Mouse (Mus musculus): Measurements from ENCODE around the gene Abcc12.

Abcc12 gene

DNA sequence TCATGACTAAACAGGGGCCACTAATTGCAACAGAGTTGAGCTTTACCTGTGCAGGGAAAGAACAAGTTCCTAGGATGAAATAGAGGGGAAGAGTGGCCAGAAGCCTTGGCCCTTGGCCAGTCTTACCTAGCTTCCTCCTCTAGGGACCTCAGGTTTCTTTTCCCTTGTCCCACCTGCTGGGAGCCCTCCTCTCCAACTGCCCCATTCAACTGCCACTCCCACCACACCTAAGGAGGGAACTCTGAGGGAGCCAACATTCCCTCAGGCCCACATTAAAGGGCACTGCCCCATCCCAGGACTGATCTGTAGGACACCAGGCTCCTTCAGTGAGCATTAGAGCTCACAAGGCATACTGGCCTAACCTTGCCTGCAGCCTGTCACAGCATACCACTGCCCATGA is at the start of gene Abcc12:
Gene Abcc12 (minus strand): TSS at position 229 of the 400 bp plus-strand sequence.
- no peak for DNase-seq

DNA sequence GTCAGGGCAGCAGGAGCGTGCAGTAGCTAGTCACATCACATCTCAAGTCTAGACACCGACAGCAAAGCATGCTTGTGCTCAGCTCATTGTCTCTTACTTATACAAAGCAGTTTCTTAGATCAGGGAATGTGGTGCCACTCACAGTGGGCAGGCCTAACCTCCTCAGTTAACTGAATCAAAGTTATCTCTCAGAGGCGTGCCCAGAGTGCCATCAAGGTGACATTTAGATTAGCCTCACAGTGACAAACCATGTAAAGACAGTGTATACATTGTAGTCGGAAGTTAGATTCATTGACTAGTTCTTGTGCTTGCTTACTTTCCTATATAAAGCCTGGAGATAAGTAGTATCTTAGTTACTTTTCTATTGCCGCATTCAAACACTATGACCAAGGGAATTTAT is 49.7 kb upstream of the Abcc12 start:
- DNase-seq: no peak

DNA sequence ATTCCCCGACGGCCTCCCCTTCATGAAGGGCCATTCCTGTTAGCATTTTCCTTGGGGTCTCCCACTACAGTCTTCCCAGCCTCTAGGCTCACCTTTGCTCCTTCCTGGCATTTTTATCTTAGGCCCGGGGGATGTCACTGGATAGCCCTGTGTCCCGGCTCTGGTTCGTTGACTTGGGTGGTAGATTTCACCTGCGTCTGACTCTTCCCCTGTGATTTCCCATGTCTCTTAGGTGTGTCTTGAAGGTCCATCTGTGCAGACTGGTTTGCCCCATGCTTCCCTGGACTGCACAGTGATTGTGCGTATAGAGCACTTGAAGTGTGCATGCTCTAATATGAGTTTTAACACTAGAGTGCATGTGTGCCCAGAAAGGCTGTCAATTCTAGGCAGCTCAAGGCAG is 44.4 kb upstream of the Abcc12 start:
- peak; percentile 15 for DNase-seq

DNA sequence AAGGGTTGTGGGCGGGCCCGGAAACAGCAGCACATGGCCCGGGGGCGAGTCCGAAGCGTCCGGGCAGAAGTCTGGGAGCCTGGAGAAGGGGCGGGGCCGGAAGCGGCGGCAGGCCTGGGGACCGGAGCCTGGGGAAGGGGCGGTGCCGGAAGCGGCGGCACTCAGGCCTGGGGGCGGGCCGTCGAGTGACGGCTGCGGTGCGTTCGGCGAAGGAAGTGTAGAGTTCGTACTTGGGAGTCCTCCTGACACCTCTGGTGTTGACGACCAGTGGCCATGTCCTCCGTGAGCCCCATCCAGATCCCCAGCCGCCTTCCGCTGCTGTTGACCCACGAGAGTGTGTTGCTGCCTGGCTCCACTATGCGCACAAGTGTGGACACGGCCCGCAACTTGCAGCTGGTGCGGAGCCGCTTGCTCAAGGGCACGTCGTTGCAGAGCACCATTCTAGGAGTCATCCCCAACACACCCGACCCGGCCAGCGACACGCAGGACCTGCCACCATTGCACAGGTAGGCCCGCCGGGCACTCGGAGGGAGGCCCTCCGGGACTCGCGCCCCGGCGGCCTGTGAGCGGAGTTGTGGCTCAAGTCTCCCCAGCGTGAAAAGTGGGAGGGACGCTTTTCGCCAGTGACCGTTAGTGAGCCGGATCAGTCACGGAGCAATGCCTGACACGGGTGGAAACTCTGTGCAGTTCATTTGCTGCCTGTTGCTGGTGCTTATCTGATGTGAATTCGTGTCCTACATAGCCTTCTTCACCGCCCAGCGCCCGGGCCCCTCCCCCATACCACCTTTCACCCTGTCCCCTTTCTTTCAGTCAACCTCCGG is 43.6 kb upstream of the Abcc12 start, which contains the start of gene Lonp2:
Gene Lonp2 (plus strand): TSS at position 133 of the 821 bp plus-strand sequence.
- DNase-seq: peak; percentile 99

DNA sequence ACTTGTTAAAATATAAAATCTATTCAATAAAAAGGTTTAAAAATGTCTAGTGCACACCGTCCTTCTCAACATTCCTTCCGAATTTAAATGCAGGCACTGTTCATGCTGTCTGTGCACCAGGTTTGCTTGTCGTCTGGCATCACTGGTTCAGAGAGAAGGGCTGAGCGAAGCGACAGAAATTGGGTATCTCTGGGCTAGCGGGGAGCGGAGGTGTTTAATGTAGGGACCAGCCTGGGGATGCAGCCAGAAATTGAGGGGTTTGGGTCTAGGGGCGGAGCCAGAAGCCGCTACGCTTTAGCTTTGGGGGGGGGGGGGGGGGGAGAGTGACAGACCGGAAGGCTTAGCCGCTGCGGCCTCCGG is 43.0 kb upstream of the Abcc12 start:
- DNase-seq: no peak

DNA sequence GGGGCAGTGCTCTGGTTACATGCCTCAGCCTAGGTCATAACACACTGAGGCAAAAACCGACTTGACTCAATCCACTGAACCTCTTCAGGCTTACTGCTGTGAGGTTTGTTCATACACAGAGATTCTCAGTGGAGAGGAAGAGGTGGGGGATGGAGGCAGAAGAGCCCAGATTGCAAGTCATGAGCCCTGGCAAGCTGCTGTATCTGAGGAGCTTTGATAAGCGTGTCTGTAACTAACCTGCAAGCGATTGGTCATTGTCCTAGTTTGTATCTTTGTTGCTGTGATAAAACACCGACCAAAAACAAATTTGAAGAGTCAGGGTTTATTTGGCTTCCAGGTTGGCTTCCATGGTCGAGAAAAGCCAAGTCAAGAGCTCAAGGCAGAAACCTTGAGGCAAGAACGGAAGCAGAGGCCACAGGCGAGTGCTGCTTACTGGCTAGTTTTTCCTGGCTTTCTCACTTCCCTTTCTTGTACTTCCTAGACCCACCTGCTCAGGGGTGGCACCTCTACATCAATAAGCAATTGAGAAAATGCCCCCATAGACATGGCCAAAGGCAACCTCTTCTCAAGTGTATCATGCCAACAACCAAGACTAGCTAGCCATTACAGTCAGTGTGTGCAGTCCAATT is 37.4 kb upstream of the Abcc12 start:
- DNase-seq: no peak

DNA sequence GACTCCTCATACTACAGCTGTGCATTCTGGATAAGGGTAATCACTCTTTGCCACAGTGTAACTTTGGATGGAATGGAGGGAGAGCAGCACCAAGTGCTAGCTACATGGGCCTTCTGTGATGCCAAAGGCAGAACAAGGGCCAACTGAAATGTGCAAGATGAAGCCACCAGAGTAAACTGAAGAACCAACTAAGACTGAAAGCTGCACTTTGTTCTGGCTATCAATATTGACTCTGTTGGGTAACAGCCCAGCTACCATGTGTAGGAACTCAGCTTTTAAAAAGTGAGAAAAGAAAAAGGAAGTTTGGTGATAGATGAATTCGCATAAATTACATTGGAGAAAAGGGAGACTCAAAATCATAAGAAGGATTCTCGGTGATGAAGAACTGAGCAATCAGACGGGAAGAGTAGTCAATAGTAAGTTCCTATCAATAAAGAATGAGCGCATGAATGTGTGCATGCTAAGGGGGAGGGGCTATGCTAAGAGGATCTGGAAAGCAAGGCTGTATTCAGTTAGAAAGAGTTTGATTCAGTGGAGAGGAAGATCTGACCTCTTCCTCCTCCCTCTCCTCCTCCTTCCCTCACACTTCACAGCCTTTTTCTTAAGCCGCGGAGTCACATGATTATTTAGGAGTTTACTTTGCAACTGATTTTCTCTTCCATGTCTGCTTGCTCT is 34.7 kb upstream of the Abcc12 start:
- DNase-seq: no peak

DNA sequence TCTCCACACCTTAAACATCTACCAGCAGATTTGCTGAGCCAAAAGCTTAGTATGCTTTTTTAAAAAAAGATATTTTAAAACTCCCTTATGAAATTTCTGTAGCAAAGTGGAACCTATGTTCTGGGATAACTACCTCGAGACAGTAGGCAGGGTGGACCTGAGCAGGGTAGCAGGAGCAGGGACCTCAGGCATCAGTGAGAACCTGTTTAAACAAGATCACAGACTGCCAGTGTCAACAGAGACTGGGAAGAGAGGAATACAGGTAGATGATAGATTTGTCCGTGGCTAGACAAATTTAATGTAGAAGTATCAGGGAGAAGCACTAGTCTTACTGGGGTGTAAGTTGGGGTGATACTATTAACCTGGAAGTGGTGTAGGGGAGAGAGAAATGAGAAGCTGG is 33.3 kb upstream of the Abcc12 start:
- DNase-seq: no peak

DNA sequence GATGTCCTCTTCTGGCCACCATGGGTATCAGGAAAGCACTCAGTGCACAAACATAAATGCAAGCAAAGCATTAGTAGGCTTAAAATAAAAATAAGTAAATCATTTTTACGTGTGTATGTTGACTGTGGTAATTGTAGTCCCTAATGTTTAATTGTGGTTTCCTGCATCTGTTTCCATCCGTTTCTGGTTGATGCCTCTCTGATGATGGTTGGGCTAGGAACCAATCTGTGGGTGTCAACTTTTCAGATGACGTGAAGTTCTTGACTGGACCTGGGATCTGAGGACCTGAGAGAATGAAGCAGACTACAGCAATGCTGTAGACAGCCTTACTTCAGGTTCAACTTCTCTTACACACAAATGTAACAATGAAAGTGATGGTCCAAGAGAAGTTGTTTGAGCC is 24.2 kb upstream of the Abcc12 start:
- DNase-seq: no peak

DNA sequence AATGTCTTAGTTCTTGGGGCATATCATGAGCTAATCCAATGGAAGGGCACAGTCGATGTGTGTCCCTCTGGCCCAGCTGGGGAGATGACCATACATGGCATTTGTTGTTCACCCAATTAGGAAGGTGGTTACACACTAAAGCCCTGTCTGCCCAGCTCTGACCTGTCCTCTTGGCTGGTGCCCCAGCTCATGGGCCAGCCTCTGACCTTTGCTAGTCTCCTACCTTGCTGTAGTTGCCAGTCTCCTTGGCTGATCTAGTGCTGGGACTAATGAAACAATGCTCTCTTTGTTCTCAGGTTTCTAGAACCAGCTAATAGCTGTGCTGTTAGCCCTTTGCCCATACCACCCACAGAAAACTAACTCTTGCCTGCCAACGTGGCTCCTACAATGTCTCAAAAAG is 22.7 kb upstream of the Abcc12 start:
- no peak for DNase-seq

DNA sequence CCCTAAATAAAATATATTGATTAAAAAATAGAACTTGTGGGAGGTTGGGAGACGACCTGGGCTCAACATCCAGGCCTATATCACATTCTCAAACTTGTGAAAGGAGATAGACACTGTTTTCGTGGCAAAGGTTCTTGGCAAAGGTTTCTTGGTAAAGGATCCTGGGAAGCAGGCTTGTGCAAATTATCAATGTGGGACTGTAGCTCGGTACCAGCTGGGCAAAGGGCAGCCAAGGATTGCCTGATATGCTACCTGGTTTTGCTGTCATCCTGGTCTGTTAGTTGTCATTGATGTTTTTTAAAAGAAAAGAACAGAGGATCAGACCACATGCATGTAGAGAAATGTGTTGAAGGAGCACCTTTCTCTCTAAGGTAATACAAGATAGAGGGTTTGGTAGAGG is 19.8 kb upstream of the Abcc12 start:
- no peak for DNase-seq

DNA sequence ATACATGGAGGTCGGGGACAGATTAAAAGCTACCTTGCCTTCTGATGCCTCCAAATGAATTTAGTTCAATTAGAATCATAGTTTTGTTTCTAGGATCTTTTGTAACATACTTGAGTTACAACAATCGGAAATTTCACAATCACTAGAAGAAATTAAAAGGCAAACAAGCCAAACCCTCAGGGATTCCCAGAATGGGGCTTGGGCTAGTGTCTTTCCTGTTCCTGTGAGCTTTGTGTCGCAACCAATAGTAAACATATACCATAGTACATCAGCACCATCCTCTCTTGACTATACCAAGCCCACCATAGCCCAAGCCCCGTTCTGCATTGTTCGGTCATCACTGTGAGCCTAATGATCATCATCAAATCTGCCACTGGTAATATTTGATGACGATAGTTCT is 18.8 kb upstream of the Abcc12 start:
- no peak for DNase-seq

DNA sequence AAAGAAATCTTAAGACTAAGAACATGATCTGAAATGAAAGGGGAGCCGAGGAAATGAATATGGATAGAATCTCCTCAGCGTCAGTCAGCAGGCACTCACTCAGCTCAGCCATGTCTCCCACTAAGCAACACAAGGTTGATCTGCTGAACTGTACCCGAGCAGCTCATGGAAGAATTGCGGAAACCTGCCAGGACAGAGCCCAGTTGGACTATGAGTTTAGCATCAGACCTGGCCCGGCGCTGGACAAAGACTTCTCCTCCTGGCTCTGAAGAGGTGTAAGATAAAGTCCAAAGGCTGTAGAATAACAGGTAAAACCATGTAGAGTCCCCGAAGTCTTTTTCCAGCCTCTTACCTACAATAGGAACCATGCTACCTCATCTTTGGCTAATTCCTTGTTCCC is 17.2 kb upstream of the Abcc12 start:
- DNase-seq: no peak

DNA sequence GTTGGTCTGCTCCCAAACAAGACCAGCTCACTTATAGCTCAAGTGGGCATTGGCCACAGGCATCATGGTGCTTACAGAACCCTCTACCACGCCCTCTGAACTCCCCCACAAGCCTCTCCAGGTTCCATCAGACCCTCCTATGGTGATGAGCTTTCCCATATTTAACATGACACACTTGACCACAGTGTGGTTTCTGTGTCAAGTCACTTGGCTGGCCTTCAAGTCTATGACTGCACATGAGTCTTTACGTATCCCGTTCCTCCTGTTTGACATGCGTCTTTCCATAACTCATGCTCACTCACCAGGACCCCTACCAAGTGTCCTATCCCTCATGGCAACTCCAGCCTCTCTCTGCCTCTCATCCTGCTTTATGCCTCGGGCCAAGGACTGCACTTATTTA is 15.2 kb upstream of the Abcc12 start:
- no peak for DNase-seq

DNA sequence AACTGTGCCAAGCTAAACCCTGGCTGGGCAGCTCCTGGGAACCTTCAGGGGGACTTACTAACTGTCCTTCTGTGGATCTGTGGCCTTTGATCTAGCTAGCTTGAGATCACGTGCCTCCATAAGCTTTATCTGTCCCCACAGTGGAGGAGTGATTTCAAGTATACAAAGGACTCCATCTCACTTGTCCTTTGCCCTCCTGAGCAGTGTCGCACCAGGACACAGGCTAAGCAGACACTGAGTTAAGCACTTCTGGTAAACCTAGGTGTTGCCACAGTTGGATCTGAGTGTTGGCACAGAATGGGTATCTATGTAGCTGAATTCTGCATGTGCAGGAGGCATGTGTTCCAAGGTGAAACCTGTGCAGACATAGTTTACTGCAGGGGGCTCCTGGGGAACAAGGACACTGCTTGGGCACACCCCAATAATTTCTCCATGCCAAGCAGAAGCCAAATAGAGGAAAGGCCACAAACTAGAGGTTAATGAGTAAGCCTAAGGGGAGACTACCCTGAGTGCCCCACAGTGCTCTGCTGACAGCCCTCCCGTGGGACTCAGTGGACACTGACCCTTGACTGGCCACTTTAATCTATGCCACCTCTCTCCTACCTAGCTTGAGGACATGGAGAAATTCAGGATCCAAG is 13.8 kb upstream of the Abcc12 start:
- no peak for DNase-seq

DNA sequence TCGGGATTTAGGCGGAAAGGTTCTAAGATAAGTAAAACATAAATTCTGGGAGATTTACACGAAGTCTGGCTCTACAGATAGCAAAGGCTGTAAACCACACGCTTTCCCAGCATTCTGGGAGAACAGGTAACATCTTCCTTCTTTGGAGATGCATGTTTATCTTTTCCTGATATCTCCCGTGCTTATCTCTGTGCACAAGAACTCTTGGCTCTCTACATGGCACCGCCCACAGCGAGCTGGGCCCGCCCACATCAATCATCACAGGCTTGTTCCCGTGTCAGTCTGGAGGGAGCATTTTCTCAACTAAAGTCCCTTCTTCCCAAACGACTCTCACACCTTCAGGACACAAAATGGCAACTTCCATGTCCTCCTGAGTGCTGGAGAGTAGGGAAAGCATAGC is 12.6 kb upstream of the Abcc12 start:
- no peak for DNase-seq

DNA sequence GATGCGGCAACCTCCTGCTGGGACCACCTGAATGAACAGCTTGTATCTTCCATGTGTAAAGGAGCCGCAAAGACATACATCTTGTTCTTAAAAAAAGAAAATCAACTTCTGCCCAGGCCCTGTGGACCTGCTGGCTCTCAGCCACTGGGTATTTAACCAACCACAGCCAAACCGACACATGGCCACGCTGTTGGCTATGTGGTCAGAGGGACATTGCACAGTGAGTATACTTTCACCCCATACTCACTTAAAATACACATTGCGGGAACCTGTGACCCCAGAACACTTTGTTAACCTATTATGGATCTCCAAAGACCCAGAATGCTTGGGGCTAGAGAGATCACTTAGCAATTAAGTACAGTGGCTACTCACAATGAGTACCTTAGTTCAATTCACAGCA is 7.9 kb upstream of the Abcc12 start:
- no peak for DNase-seq

DNA sequence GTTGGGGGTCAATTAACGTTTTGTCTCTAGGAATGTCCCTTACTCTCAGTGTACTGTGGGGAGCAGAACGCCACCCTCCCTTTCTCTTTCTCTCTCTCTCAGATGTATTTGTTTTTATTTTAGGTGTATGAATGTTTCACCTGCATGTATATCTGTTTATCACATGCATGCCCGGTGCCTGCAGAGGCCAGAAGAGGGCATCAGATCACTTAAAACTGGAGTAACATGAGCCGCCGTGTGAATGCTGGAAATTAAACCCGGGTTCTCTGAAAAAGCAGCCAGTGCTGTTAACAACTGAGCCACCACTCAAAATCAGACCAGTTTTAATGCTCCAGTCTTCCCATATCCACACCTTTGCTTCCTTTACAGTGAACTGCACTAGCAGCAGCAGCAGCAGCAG is 6.2 kb upstream of the Abcc12 start:
- peak; percentile 28 for DNase-seq

DNA sequence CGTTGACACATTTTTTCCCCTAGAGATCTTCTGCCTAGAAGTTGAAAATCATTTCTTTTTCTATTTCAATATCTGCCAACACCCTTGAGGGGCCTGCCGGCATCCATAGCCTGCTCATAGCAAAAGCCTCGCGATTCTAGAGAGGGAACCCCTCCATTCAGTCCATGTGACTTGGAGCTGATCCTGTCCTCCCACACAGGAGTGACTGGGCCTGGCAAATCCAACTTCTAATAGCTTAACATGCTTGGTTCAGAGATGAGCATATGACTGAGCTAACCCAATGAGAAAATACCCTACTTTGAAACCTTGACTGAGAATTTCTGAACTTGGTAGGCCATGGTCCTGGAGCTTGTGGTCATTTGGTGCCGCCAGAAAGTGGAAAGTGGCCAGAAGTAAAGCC is 5.6 kb upstream of the Abcc12 start:
- no peak for DNase-seq

DNA sequence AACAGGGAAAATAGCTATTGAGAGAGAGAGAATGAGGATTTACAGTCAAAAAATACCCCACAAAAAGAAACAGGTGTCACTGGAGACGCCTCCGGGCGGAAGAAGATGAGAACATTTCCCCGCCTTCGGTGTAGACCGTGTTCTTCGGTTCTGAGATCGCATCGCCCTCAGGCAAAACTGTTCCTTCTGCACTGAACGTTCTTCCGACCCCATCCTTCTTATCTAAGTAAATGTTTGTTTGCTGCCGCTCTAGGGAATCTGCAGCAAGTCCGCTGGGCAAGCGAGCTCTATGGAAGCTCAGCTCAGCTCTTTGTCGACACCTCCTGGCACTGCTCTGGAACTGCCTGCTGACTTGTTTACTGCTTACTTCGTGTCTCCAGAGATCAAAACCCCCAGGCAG is 5.0 kb upstream of the Abcc12 start:
- DNase-seq: peak; percentile 84

DNA sequence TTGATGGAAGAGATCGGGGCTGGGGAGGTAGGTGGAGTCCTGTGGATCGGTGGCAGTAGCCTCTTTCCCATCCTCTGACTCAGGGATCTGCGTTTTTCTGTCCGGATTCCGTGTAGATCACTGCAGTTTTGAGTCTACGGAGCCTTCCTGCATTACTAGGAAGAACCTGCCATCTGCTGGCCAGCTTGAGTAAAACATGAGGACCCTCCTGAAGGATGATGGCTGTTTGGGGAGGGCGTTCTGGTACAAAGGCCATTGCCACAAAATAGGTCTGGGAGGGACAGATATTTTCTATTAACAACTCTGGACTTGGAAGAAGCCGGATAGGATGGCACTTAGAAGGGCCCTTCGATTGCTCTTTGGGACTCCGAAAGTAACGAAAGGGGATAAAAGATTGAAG is 4.6 kb upstream of the Abcc12 start:
- DNase-seq: peak; percentile 85

DNA sequence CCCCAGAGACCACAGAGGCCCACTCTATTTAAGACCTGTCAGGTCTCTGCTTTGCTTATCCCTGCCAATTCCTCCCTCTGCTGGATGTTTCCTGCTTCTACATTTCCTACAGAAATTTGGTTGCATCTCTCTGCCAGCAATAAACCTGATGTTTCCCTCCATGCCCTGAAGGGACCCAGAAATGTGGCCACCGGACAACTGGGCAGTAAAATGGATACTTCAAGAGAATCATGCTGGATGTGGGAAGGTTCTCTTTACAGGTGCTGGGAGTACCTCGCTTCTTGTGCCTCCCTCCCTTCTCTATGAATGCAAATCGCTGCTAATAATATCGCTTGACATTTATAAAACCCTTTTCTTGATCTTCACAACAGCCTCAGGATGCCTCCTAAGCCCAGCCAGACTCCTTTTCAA is 1.4 kb upstream of the Abcc12 start:
- no peak for DNase-seq

DNA sequence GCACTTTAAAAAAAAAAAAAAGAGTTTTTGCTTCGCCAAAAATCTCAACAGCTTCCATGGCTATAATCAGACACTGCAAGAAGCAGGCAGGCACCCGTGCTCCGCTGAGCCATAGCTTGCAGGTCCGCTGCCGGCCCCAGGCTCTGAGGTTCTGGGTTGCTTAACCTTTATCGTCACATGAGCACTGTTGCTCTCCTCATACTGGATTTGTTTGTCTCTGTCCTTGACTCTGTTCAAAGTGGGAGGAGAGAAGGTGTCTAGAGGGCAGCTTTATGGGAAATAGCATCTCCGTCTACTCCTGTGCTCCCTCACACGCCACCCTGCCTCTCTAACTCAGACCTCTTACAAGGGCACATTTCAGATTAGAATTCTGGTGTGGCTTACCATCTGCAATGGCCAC is 1.8 kb downstream of the Abcc12 start:
- no peak for DNase-seq

DNA sequence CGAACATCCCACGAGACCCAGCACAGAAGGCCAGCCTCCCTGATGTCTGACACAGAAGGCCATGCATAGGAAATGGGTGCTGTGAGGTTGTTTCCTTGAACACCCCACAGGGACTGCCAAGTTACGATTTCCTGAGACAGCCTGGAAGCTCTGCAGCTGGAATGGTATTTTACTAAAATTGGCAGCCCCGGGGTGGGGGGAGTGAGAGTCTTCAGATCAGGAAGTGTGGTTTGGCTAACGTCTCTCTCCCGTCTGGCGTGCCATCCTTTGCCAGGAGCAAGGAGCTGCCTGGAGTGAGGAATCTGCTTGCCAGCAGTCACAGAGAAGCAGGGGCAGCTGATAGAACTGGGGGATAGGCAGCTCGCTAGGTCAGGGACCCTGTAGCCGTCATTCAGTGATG is 2.4 kb downstream of the Abcc12 start:
- no peak for DNase-seq

Measured in thymus, postnatal 14 days (tissue).